Mouse (Mus musculus) liver, adult 2 months (tissue): ENCODE measurements at regions not wholly inside any gene's neighbourhood (a gene's known extent, or its start where the extent isn't known, plus 50 kb on each side); places are given as distances from the start of the nearest gene placed in this dataset.

Experiments
- DNase-seq: peaks from one replicate; pipeline ENCODE4 v3.0.0-alpha.2; 2011; ENCODE audit warnings: low read depth, low spot score; ENCODE audit errors: extremely low read depth
- H3K27ac ChIP-seq: fragments of 200-500 bp; replicated peaks from 2 replicates; pipeline ENCODE4 v1.5.1; 2012; ENCODE audit warnings: low read depth, mild to moderate bottlenecking, control low read depth, inconsistent platforms, low read length; ENCODE audit not compliant: insufficient read depth
- H3K27me3 ChIP-seq: fragments of 200-500 bp; 2 replicates; pipeline ENCODE4 v1.6.1; 2012; ENCODE audit warnings: mild to moderate bottlenecking, moderate library complexity, low read length, inconsistent platforms; ENCODE audit not compliant: control insufficient read depth, insufficient read depth
- H3K36me3 ChIP-seq: fragments of 200-500 bp; 2 replicates; pipeline ENCODE4 v1.6.1; 2012; ENCODE audit warnings: low read length, inconsistent platforms; ENCODE audit not compliant: control insufficient read depth, insufficient read depth
- H3K4me1 ChIP-seq: fragments of 200-500 bp; 2 replicates; pipeline ENCODE4 v1.6.1; 2011; ENCODE audit warnings: low read length; ENCODE audit not compliant: control insufficient read depth, insufficient read depth
- H3K4me3 ChIP-seq: fragments of 200-500 bp; 2 replicates; pipeline ENCODE4 v1.5.1; 2011; ENCODE audit warnings: low read depth, mild to moderate bottlenecking, control low read depth, low read length, moderate library complexity; ENCODE audit not compliant: insufficient read depth
- H3K79me2 ChIP-seq: fragments of 200-500 bp; 2 replicates; pipeline ENCODE4 v1.6.1; 2012; ENCODE audit warnings: inconsistent platforms, mild to moderate bottlenecking, low read length, moderate library complexity; ENCODE audit not compliant: control insufficient read depth, insufficient read depth
- H3K9ac ChIP-seq: fragments of 200-500 bp; 2 replicates; pipeline ENCODE4 v1.6.1; 2012; ENCODE audit warnings: low read depth, mild to moderate bottlenecking, control low read depth, inconsistent platforms, low read length
- CTCF ChIP-seq: fragments of 200-500 bp; IDR thresholded peaks from 2 replicates; pipeline ENCODE4 v1.5.1; 2011; ENCODE audit warnings: low read depth, low read length, control low read depth
- POLR2A ChIP-seq: fragments of 200-500 bp; IDR thresholded peaks from 2 replicates; pipeline ENCODE4 v1.6.1; 2011; ENCODE audit warnings: low read length, control low read depth; ENCODE audit not compliant: insufficient read depth; ENCODE audit errors: extremely low read depth
- WGBS: fragments of 180-500 bp; shearing (Covaris S2); methylation state at CpG from one replicate; pipeline ENCODE4 v1.1.7; 2018; 5-methylcytosine and 5-hydroxymethylcytosine counted together

DNA sequence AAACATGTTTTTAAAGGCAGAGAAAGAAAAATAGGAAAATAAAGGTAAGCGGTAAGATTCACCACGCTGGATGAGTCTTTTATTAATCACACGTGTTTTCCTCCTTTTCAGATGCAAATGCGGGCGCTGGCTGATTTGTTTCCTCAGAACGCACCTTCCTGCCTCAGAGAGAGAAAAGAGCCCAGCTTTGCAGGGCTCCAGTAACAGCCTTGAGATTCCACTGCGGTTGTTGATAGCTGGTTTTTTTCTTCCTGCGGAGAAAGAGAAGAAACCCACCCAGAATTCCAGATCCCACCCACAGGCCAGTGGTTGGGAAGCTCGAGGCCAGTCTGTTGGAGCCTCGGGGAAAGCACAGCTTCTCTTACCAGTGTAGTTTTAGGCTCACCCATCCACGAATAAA is 68.6 kb upstream of the Spaca7 start:
- Histone ChIP-seq H3K9ac (no peak overlapping the region), H3K27me3 (peaks cover 9% of the 10 kb centered on the region), H3K79me2 (no peaks in the 10 kb centered on the region), H3K4me1 (no peaks in the 10 kb centered on the region), H3K27ac (no peak overlapping the region), H3K36me3 (no peaks in the 10 kb centered on the region), H3K4me3 (no peak overlapping the region)
- no peak for DNase-seq
- no peak for TF ChIP-seq CTCF
- TF ChIP-seq POLR2A: no peak
- WGBS: 4% methylated on average over 11 of the region's 11 CpGs

DNA sequence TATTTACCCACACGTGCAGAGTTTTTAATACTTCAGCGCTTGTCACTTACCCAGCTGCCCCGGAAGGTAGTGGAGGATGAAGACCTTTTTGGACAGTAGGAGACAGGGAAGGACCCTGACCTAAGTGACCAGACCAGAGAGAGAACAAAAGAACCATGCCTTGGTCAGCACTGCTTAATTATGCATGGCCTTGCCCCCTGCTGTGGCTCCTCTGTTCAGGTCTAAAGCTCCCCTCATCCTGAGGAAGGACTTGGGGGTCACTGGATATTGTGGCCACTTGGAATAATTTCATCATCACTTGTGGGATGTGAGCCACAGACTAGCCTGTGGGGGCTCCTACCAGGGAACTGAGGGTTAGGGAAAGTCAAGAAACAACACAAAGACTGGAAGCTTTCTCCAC is 68.1 kb upstream of the Spaca7 start:
- H3K27me3 ChIP-seq: peaks cover 9% of the 10 kb centered on the region
- DNase-seq: no peak
- H3K4me3 ChIP-seq: no peak overlapping the region
- WGBS: 19% methylated on average over 3 of the region's 3 CpGs
- no peaks in the 10 kb centered on the region for H3K4me1 ChIP-seq
- H3K9ac ChIP-seq: no peak overlapping the region
- H3K36me3 ChIP-seq: no peaks in the 10 kb centered on the region
- no peaks in the 10 kb centered on the region for H3K79me2 ChIP-seq
- TF ChIP-seq CTCF: no peak
- TF ChIP-seq POLR2A: no peak
- no peak overlapping the region for H3K27ac ChIP-seq

DNA sequence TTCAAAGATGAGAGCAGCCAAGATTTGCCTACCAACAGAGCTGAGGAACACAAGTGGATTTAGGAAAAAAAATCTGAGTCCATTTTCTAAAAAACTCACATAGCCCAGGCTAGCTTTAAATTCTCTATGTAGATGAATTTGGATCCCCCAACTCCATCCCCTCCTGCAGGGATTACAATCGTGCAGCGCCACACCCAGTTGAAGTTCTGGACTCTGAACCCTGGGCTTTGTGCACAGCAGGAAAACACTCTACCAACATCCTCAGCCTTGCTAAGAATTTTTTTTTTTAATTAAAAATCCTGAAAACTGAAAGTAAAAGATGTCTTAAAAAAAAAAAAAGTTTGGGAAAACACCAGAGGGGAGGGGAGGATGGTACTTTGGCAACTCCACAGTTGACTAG is 62.6 kb upstream of the Spaca7 start:
- WGBS: 52% methylated on average over 2 of the region's 2 CpGs
- Histone ChIP-seq H3K9ac (no peak overlapping the region), H3K4me3 (no peak overlapping the region), H3K27ac (no peak overlapping the region), H3K36me3 (no peaks in the 10 kb centered on the region), H3K79me2 (no peaks in the 10 kb centered on the region), H3K27me3 (no peaks in the 10 kb centered on the region), H3K4me1 (no peaks in the 10 kb centered on the region)
- no peak for DNase-seq
- TF ChIP-seq CTCF (no peak), POLR2A (no peak)

DNA sequence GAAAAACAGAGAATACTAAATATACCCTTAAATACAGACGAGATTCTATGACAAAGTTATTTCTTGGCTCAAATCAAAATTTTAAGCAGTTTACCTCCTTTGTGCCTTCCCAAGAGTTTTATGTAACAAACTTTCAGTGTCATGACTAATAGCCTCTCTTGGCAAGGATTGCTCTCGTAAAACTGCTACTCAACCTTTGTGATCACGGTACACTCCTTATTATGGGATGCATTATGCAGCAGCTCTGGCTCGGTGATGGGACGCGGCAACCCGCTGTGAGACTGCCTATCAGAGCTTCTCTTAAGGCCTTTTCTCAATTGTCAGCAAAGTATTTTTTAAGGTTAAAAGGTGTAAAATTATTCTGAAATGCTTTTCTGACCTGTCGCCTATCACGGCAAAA is 59.8 kb upstream of the Spaca7 start:
- H3K9ac ChIP-seq: no peak overlapping the region
- no peak overlapping the region for H3K4me3 ChIP-seq
- TF ChIP-seq CTCF (no peak), POLR2A (no peak)
- H3K27ac ChIP-seq: no peak overlapping the region
- H3K79me2 ChIP-seq: no peaks in the 10 kb centered on the region
- H3K4me1 ChIP-seq: no peaks in the 10 kb centered on the region
- no peak for DNase-seq
- no peaks in the 10 kb centered on the region for H3K27me3 ChIP-seq
- WGBS: 87% methylated on average over 9 of the region's 9 CpGs
- H3K36me3 ChIP-seq: no peaks in the 10 kb centered on the region

DNA sequence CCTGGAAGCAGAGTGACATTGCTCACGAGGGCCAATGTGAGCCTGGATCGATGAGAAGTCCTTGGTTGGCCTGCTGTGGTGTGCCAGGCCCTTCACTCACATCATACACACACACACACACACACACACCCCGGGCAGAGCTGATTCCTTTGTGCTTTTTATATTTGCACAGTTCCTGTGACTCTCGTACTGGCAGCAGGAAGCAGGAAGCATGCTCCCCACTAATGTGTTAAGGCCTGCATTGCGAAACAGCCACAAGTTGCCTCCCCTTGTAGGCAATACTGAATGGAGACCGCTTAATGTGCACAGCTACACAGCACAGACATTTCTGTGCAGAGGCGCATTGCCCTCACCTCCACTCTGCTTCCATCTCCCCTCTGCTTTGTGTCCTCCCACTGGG is 58.7 kb upstream of the Spaca7 start:
- no peak overlapping the region for H3K9ac ChIP-seq
- WGBS: 61% methylated on average over 7 of the region's 7 CpGs
- no peak for DNase-seq
- H3K4me3 ChIP-seq: no peak overlapping the region
- H3K79me2 ChIP-seq: no peaks in the 10 kb centered on the region
- no peaks in the 10 kb centered on the region for H3K27me3 ChIP-seq
- H3K4me1 ChIP-seq: no peaks in the 10 kb centered on the region
- TF ChIP-seq CTCF (no peak), POLR2A (no peak)
- no peak overlapping the region for H3K27ac ChIP-seq
- no peaks in the 10 kb centered on the region for H3K36me3 ChIP-seq

DNA sequence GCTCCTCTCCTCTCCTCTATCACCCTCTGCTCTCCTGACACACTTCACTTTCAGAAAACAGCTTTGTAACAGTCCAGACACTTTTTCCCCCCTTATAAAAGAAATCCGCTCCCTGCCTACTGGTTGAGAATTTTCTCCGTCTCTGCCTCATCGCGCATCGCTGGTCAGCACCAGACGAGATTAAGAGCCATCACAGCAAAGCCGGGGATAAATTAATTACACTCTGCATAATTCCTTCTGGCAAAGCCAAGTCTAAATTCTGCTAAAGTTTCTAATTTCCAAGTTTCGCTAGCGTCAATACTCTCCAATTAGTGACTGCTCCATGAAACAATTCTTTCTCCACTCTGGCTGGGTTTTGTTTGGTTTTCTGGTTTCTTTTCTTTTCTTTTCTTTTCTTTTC is 51.2 kb upstream of the Spaca7 start:
- no peak overlapping the region for H3K27ac ChIP-seq
- H3K9ac ChIP-seq: no peak overlapping the region
- no peaks in the 10 kb centered on the region for H3K4me1 ChIP-seq
- H3K79me2 ChIP-seq: no peaks in the 10 kb centered on the region
- no peak overlapping the region for H3K4me3 ChIP-seq
- no peak for DNase-seq
- no peak for TF ChIP-seq CTCF
- no peak for TF ChIP-seq POLR2A
- no peaks in the 10 kb centered on the region for H3K36me3 ChIP-seq
- 68% methylated on average over 9 of the region's 9 CpGs for WGBS
- H3K27me3 ChIP-seq: peaks cover 2% of the 10 kb centered on the region; the same call in 1 of the 2 replicates
